Mouse (Mus musculus) forebrain, embryonic 14.5 days (tissue): ENCODE data around the gene 4930432K21Rik. TPM values are rescaled to one million over a fixed set of nuclear protein-coding genes. Genes with fewer than 3 reads are reported as not detected.

ENCODE experiments used
- ATAC-seq: fragments of 200-750 bp; cut with Nextera tagmentation; 2 replicates; pipeline ENCODE4 v1.8.0; 2017; ENCODE audit warnings: mild to moderate bottlenecking, moderate library complexity
- DNase-seq: peaks from one replicate; pipeline ENCODE4 v3.0.0-alpha.2; 2015; ENCODE audit warnings: low spot score
- H3K27ac ChIP-seq: fragments of 300-500 bp; sonication (generic); 2 replicates; pipeline ENCODE4 v1.5.1; 2014; ENCODE audit warnings: low read depth, mild to moderate bottlenecking, control low read depth, low read length, moderate library complexity
- H3K27me3 ChIP-seq: fragments of 300-500 bp; sonication (generic); replicated peaks from 2 replicates; pipeline ENCODE4 v1.6.1; 2014; ENCODE audit warnings: low read length, control low read depth, mixed read lengths; ENCODE audit not compliant: control insufficient read depth, insufficient read depth
- H3K36me3 ChIP-seq: fragments of 300-500 bp; sonication (generic); 2 replicates; pipeline ENCODE4 v1.6.1; 2014; ENCODE audit warnings: low read length, control low read depth; ENCODE audit not compliant: control insufficient read depth, insufficient read depth
- H3K4me1 ChIP-seq: fragments of 300-500 bp; sonication (generic); 2 replicates; pipeline ENCODE4 v1.6.1; 2014; ENCODE audit warnings: antibody characterized with exemption, low read length, control low read depth; ENCODE audit not compliant: control insufficient read depth, insufficient read depth
- H3K4me2 ChIP-seq: fragments of 300-500 bp; sonication (generic); 2 replicates; pipeline ENCODE4 v1.6.1; 2014; ENCODE audit warnings: mild to moderate bottlenecking, control low read depth, low read length
- H3K4me3 ChIP-seq: fragments of 300-500 bp; sonication (generic); 2 replicates; pipeline ENCODE4 v1.5.1; 2014; ENCODE audit warnings: low read depth, low read length, control low read depth
- H3K9ac ChIP-seq: fragments of 300-500 bp; sonication (generic); 2 replicates; pipeline ENCODE4 v1.6.1; 2014; ENCODE audit warnings: mild to moderate bottlenecking, low read length, control low read depth, moderate library complexity
- H3K9me3 ChIP-seq: fragments of 300-500 bp; sonication (generic); replicated peaks from 2 replicates; pipeline ENCODE4 v1.6.1; 2016; ENCODE audit warnings: low read length, control low read depth, mixed read lengths; ENCODE audit not compliant: control insufficient read depth
- WGBS: fragments of 180-500 bp; shearing (Covaris S2); extraction: QIAGEN DNeasy Blood & Tissue Kit; methylation state at CpG from one replicate; pipeline ENCODE4 v1.1.7; 2014; 5-methylcytosine and 5-hydroxymethylcytosine counted together
- polyA plus RNA-seq: library from polyadenylated mRNA; unstranded; fragments of >200 nt; fragmentation: Nextera tagmentation; extraction: Ambion mirVana; gene quantifications from 2 replicates; pipeline ENCODE4 v1.2.1, GENCODE M21; 2014

4930432K21Rik gene
- polyA plus RNA-seq, 1 experiment from 2014 or later, result 1.7 TPM

DNA sequence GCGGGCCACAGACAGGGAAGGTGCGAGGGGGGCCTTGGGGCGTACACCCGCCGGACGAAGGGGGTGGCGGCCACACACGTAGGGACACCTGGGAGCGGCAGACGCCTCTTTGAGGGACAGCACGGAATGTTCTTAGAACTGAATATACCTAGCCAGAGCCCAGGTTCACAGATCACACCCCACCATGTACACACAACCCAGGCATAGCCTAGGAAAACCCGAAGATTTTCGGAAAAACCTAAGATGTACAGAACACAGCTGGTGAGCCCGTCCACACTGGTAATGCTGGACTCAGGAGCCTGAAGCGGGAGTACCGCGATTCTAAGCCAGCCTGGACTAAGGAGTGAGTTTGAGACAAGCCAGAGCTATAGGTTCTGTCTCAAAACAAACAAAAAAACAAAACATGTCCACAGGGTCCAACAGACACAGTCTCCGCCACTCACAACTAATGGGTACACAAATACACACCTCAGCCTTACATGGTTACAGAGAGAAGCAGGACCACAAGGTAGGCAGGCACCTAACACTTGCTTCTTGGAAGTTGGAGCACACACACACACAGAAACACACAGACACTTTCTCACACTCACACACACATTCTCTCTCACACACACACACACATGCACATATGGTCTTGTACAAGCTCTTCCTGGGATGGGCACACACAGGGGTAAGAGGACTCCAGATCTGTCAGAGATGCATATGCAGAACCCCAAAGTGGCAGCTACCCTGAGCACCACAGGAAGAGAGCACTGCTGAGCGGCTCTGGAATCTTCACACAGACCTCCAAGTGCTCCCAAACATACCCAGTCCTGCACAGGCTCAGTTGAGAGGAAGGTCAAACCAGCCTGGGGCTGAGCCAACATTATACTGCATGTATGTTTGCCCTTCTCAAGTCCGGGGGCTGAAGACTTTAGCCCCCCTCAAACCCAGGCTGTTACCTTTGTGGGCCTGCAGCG lies 36.5 kb downstream of the 4930432K21Rik start:
- no peaks in the 10 kb centered on the region for H3K36me3 ChIP-seq
- 17% methylated on average over 21 of the region's 21 CpGs for WGBS
- peak overlapping the region; percentile 97 for H3K27ac ChIP-seq
- H3K9me3 ChIP-seq, result no peaks in the 10 kb centered on the region
- H3K27me3 ChIP-seq, result 0 out of 2 replicates have a peak, but pooled peaks cover 3% of the 10 kb centered on the region
- ATAC-seq (no peak), DNase-seq (no peak)
- H3K4me1 ChIP-seq, result peaks cover 38% of the 10 kb centered on the region
- peak overlapping the region; percentile 88 for H3K4me3 ChIP-seq
- H3K4me2 ChIP-seq, result peak overlapping the region; percentile 75
- H3K9ac ChIP-seq, result peak overlapping the region; percentile 100

DNA sequence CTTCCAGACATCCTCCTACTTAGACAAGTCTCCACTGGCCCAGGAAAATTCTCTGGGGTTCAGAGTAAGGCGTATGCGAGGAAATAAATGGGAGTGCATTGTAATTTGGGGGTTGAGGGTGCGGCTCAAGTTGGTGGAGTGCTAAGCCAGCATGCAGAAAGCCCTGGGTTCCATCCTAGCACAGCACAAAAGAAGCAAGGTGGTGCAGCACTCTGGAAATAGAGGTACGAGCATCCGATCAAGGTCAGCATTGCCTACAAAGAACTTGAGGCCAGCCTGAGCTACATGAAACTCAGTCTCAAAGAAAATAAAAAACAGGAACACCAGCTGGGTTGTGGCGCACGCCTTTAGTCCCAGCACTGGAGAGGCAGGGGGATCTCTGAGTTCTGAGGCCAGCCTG lies 37.3 kb downstream of the 4930432K21Rik start, which contains the start of gene Nanos3:
Gene Nanos3 (minus strand): TSS at position 101 of the 400 bp plus-strand sequence.
- peak within 1 kb of the TSS; percentile 75 for H3K4me2 ChIP-seq
- 95% methylated on average over 7 of the region's 7 CpGs for WGBS
- ATAC-seq (no peak), DNase-seq (no peak)
- peak within 1 kb of the TSS; percentile 97 for H3K27ac ChIP-seq
- peak within 1 kb of the TSS; percentile 88 for H3K4me3 ChIP-seq
- peak within 1 kb of the TSS; percentile 100 for H3K9ac ChIP-seq
- H3K9me3 ChIP-seq, result no peaks in the 10 kb centered on the region
- H3K36me3 ChIP-seq, result no peaks in the 10 kb centered on the region
- peaks cover 30% of the 10 kb centered on the region for H3K4me1 ChIP-seq
- 0 out of 2 replicates have a peak, but pooled peaks cover 3% of the 10 kb centered on the region for H3K27me3 ChIP-seq

DNA sequence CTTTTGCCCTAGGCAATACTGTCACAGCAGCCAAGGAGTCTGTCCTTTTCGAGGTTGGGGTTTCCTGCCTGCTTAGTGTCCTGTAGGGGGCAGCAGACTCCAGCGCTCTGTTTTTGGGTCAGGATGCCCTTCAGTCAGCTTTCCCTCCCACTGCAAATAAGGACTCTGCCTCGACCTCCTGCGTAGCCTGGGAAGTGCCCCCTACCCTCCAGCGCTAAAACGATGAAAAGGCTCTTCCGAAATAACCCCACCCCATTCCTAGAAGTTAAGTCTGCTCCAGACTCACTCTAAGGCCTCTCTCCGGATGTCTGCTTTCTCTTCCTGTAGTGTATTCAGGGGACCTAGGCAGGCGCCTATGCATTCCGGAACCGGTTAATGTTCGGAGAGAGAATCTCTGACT lies 38.7 kb downstream of the 4930432K21Rik start:
- Histone ChIP-seq H3K9ac (peak overlapping the region; percentile 26; the same call in 1 of the 2 replicates), H3K36me3 (no peaks in the 10 kb centered on the region), H3K4me3 (peak overlapping the region; percentile 21), H3K4me1 (peaks cover 17% of the 10 kb centered on the region), H3K27ac (no peak overlapping the region), H3K27me3 (0 out of 2 replicates have a peak, but pooled peaks cover 3% of the 10 kb centered on the region), H3K9me3 (no peaks in the 10 kb centered on the region), H3K4me2 (peak overlapping the region; percentile 57)
- WGBS, result under 1% methylated on average over 12 of the region's 12 CpGs
- peak; percentile 89 for DNase-seq
- ATAC-seq, result peak; percentile 29; the same call in 1 of the 2 replicates

DNA sequence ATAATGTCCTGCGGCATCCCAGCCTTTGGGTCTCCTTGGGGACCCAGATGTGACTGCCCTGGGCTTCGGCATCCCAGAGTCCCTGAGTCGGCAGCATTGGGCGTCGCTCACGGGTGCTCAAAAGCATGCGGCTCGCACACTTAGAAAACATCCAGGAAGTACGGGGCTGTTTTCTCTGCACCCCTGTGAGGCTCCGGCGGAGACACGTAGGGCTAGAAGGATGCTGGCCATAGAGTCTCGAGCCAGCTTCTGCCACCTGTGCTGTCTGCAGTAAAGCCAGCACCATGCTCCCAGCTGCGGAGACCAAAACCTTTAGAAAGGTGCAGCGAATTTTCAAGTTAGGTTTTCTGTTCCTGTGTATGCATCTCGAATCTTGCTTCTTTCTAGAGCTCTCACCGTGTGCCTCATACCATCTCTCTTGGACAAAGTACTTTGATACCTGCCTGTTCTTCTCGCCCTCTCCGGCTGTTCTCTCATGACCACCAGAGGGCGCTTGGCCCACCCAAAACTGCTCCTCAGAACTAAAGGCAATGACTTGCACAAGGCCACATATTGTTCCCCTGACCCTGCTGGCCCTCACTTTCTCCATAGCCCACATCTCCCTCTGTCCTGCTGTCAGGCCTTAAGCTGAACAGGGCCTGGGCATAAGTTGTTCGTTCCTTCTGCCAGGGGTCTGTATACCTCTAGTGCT lies 39.4 kb downstream of the 4930432K21Rik start:
- Histone ChIP-seq H3K4me2 (peak overlapping the region; percentile 57), H3K9ac (peak overlapping the region; percentile 26; the same call in 1 of the 2 replicates), H3K4me1 (peaks cover 22% of the 10 kb centered on the region), H3K4me3 (peak overlapping the region; percentile 21), H3K9me3 (no peaks in the 10 kb centered on the region), H3K36me3 (no peaks in the 10 kb centered on the region), H3K27me3 (0 out of 2 replicates have a peak, but pooled peaks cover 3% of the 10 kb centered on the region), H3K27ac (no peak overlapping the region)
- 3% methylated on average over 21 of the region's 21 CpGs for WGBS
- DNase-seq, result peak; percentile 57
- no peak for ATAC-seq

GRCm38 (mm10) chr8:84188671-84189070 lies 40.8 kb downstream of the 4930432K21Rik start:
- Histone ChIP-seq H3K4me2 (no peak overlapping the region), H3K9ac (no peak overlapping the region), H3K36me3 (no peaks in the 10 kb centered on the region), H3K4me3 (no peak overlapping the region), H3K9me3 (no peaks in the 10 kb centered on the region), H3K4me1 (peaks cover 14% of the 10 kb centered on the region), H3K27me3 (0 out of 2 replicates have a peak, but pooled peaks cover 3% of the 10 kb centered on the region), H3K27ac (no peak overlapping the region)
- no peak for DNase-seq
- 91% methylated on average over 10 of the region's 10 CpGs for WGBS
- no peak for ATAC-seq

GRCm38 (mm10) chr8:84189603-84190002 lies 41.8 kb downstream of the 4930432K21Rik start:
- Histone ChIP-seq H3K4me2 (no peak overlapping the region), H3K27ac (no peak overlapping the region), H3K4me3 (no peak overlapping the region), H3K27me3 (0 out of 2 replicates have a peak, but pooled peaks cover 3% of the 10 kb centered on the region), H3K36me3 (no peaks in the 10 kb centered on the region), H3K9ac (no peak overlapping the region), H3K9me3 (no peaks in the 10 kb centered on the region), H3K4me1 (peaks cover 12% of the 10 kb centered on the region)
- ATAC-seq (no peak), DNase-seq (no peak)
- WGBS, result 63% methylated on average over 4 of the region's 4 CpGs

DNA sequence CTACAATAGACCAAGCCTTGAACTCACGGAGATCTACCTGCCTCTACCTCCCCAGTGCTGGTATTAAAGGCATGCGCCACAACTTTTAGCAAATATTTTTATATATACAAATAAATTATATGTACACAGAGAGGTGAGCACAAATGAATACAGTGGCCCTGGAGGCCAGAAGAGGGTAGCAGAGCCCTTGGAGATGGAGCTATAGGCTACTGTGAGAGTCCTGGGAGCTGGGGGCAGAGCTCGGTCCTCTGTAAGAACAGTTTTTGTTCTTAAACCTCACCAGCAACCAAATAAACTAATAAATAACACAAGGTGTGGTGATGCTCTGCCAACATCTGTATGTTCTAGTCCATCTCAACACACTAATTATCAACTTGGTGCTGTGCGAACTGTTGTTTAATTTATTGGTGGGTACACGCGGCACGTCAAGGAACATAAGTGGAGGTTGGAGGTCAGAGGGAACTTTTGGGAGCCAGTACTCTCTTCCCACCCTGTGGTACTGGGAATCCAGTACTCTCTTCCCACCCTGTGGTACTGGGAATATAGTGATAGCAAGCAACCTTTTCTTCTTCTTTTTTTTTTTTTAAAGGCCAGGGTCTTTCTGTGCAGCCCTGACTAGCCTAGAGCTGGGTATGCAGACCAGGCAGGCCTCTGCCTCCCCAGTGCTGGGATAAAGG lies 42.5 kb downstream of the 4930432K21Rik start:
- no peak for ATAC-seq
- WGBS, result 90% methylated on average over 7 of the region's 7 CpGs

DNA sequence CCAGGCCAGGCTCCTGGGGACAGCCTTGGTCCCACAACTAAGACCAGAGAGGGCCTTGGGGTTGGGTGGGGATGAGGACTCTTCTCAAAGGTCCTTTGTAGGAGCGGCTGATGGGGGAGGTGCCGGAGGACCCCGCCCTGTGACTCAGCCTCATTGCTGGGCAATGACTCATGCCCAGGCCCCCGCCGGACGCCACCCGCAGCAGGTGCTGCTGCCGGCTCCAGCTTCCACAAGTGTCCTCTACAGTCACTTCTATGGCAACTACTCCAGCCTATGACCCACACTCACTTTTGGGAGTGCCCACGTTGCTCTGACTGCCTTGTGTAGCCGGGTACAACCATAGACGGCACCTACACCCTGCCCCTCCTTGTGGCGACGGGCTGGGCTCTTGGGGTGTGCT lies 44.2 kb downstream of the 4930432K21Rik start:
- no peak overlapping the region for H3K9ac ChIP-seq
- H3K4me3 ChIP-seq, result no peak overlapping the region
- peak overlapping the region; percentile 58; the same call in 1 of the 2 replicates for H3K27ac ChIP-seq
- H3K9me3 ChIP-seq, result no peaks in the 10 kb centered on the region
- peaks cover 7% of the 10 kb centered on the region for H3K4me1 ChIP-seq
- 0 out of 2 replicates have a peak, but pooled peaks cover 3% of the 10 kb centered on the region for H3K27me3 ChIP-seq
- ATAC-seq, result peak; percentile 59
- 33% methylated on average over 13 of the region's 13 CpGs for WGBS
- H3K36me3 ChIP-seq, result no peaks in the 10 kb centered on the region
- H3K4me2 ChIP-seq, result peak overlapping the region; percentile 36; the same call in 1 of the 2 replicates
- DNase-seq, result no peak

More for the DNA sequence above, 42.5 kb downstream of the 4930432K21Rik start:
- DNase-seq, result no peak
- Histone ChIP-seq H3K27ac (no peak overlapping the region), H3K9me3 (no peaks in the 10 kb centered on the region), H3K27me3 (0 out of 2 replicates have a peak, but pooled peaks cover 3% of the 10 kb centered on the region), H3K36me3 (no peaks in the 10 kb centered on the region), H3K9ac (no peak overlapping the region), H3K4me3 (no peak overlapping the region), H3K4me2 (no peak overlapping the region), H3K4me1 (peaks cover 12% of the 10 kb centered on the region)
